Mouse (Mus musculus): Measurements from ENCODE around the gene Rpl19.

The Rpl19 gene

DNA sequence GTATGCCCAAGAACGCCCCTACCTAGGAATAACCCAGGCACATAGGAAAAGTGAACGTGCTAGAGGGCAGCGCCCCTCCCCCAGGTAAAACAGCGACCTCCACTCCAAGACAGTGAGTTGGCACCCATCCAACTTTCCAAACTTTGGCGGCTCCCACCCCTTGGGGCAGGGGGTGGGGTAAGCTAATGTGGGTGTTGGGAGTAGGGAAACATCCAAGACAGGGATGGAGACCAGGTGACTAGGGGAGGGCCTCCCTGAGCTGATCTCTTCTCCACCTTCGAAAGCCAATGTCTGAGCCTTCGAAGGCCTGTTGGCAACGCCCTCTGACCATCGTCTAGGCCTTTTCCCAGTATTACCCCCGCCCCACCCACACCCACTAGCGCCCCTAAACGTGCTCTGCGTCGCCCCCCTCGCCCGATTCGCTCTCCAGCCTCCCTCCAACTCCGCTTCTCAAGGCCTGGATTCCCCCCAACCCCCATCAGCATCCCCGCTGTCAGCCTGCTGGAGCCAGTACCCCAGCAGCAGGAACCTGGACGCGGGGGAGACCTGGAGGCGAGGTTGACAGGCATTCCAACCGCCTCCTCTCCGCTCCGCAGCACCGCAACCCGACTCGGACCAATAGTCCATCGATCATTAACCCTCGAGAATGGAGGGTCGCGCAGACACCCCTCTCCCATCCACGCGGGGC lies 4.8 kb upstream of the Rpl19 start:
- DNase-seq (ENCODE audit: low read depth in 2 of 2, low spot score in 2 of 2): no peak

DNA sequence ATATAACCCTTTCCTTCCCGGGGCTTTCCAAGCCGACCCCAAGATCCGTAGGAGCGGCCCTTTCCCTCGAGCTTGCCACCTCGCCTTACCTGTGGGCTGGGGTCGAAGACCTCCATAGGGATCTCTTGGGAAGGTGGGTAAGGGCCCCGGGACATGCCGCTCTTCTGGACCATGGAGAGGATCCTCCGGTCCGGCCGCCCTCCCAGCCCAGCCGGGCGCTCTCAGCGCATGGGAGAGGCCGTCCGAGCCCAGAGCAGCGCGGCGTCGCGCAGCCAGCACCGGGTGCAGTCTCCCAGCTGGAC lies 4.3 kb upstream of the Rpl19 start:
- no peak for DNase-seq (ENCODE audit: low read depth in 2 of 2, low spot score in 2 of 2)

DNA sequence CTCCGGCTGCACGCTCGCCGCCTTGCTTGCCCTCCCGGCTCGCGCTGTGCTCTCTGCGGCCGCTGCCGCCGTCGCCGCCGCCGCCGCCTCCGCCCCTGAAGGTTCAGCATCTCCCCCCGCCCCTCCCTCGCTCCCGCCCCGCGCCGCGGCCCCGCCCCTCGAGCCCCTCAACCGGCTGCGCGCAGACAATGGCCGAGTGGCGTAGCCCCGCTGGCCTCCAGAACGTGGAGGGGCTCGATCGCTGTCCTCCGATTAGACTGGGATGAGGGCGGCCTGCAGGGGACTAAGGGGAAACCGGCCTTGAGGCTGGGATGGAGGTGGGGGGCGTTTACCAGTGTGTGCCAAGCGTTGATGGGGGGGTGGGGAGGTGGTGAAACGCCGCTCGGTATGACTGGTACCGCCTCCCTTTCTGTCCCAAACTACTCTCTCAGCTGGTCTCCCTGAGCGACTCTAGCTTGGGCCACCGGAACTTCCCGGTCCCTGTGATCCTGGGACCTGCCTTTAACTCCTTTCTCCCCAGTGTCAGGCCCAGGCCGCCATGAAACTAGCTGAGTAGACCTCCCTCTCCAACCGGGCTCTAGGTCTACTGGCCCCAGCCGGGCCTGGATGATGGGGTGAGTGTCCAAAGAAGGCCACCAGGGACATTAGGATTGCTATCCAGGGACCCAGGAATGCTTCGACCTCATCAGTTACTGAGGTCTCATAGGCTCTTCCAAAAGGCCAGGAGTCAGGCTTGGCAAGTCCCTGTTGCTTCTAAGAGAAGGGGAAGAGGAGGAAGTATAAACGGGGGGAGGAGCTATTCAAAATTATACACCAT lies 3.7 kb upstream of the Rpl19 start, which contains the start of gene Cacnb1:
Cacnb1 (minus strand) TSS at position 480 of the 817 bp plus-strand sequence.
- no peak for DNase-seq (ENCODE audit: low read depth in 2 of 2, low spot score in 2 of 2)

DNA sequence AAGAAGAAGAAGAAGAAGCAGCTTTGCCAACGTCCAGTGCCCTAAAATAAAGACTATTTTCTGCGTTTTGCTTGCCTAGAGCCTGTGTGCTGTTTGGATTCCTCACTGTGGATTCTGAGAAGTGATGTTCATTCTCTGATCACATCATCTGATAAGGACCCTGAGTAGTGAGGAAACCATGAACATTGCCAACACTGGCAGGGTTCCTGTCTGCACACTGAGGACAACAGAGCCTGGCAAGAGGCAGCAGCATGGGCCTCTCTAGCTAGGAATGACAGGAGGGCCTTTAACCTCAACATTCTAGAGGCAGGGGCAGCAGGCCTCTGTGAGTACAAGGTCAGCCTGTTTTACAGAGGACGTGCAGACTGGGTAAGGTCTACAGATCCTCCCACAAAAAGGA lies 2.0 kb upstream of the Rpl19 start:
- no peak for DNase-seq (ENCODE audit: low read depth in 2 of 2, low spot score in 2 of 2)

DNA sequence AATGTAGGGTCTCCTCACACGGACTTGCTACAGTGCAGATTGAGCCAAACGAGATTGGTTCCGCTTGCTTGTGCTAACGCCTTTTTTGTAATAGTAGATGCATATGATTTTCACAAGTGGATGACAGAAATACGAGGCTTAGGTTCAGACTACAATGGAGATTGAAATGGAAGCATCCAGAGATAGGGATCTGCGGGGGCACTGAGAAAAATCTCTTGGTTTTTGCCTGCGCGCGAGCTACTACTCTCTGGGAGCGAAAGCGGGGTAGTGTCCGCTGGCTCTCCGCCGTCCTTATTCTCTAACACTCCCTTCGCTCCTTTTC lies 301 bp upstream of the Rpl19 start:
- DNase-seq (ENCODE audit: low read depth in 2 of 2, low spot score in 2 of 2): no peak

DNA sequence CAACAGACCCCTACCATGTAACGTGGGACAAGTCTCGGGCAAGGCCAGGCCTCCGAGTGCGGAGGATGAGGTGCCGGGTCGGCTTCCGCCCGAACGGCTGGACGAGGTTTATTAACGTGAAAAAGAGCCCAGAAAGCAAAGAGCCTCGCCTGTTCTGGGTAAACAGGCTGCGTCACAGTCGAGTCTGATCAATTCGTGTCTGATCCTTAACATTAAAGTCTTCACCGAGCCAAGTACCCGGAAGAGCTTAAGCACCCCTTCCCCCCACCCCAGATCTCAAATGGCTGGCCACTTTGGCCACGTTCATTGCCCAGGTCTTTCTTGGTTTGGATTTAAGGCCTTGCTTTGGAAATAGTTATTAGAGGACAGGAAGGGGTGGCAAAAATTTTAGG lies 783 bp downstream of the Rpl19 start:
- DNase-seq (ENCODE audit: low read depth in 2 of 2, low spot score in 2 of 2): peak in 1 of 2 experiments; percentile 32

DNA sequence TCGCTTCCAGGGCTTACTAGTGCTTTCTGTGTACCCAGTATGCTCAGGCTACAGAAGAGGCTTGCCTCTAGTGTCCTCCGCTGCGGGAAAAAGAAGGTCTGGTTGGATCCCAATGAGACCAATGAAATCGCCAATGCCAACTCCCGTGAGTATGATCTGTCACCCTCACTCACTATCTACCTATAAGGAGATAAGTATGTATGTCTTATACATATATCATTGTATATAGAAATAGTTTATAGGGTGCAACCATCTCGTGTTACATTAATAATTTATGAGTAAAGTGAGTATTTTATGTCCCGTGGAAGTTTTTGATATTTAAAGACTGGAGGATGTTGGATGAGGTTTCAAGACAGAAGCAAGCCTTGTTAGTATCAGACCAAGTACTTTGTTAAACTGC lies 1.3 kb downstream of the Rpl19 start:
- no peak for DNase-seq (ENCODE audit: low read depth in 2 of 2, low spot score in 2 of 2)

DNA sequence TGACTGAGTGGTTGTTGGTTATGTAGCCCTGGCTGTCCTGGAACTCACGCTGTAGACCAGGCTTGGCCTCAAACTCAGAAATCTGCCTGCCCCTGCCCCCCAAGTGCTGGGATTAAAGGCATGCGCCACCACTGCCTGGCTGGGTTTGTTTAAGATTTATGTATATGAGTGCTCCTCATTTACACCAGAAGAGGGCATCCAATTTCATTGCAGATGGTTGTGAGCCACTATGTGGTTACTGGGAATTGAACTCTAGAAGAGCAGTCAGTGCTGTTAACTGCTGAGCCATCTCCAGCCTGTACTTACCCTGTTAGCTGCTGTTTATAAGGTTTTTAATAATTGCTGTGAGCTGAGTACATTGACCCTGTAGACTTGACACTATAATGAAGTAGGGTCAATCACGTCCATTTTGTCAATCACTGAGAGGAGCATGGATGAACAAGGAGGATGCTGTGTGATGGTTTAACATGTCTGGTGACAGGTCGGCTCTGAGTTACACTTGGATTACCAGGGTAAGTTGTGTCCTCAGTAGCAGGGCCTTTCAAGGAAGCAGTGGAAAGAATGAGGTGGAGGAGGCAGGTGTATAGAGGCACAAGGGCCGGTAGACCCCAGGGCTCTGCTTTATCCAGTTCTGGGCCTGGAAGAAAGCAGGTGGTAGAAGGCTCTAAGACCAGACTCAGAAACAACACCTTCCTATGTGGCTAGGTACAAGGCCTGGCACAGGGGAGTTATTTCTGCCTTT lies 4.4 kb downstream of the Rpl19 start:
- DNase-seq (ENCODE audit: low read depth in 2 of 2, low spot score in 2 of 2): no peak

DNA sequence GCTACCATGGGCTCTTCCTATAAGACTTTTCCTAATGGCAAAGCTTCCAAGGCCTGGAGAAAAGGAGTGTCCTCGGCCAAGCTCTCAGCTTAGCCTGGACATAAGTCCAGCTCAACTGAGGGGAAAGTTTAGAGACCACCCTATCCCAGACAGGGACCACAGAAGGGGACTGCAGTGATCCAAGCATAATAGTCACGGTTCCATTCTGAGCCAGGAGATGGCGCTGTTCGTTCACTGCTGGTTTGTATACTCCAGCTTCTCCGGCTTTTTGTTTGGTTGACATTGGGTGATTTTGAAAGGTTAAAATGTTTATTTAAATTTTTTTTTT lies 4.9 kb downstream of the Rpl19 start:
- peak; percentile 68 to 80 for DNase-seq (ENCODE audit: low read depth in 2 of 2, low spot score in 2 of 2)

DNA sequence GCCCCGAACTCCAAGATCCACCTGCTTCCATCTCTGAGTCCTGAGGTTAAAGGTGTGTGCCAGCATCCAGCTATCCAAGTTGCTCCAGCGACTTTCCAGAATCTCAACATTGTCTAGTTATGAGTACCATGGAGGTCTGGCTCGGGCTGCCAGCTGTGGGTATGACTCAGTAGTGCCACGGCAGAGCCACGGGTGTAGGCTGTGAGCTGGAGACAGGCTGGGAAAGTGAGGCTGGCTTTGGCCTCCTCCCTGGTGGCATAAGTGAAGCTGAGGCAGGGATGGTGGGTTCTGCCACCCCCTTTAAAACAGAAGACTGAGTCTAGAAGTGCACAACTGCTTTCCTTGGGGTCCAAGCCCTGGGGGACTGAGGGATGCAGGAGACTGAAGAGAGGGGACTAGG lies 7.6 kb downstream of the Rpl19 start:
- no peak for DNase-seq (ENCODE audit: low read depth in 2 of 2, low spot score in 2 of 2)

DNA sequence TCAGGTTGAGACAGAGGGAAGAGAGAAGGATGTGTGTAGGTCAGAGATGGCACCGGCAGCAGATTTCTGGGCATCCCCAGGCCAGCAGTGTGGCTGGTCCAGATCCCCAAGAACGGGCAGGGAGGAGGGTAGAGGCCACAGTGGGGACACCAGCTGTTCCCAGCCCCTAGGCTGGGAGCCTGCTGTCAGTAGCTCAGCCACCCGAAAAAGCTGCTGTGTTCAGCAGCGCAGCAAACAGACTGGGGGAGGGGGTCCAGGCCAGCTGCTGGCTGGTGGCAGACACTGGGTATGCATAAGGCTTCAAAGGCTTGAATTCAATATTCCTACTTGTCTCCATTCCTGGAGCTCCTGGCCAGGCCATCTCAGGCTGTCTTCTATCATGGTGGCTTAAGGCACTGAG lies 8.3 kb downstream of the Rpl19 start:
- DNase-seq (ENCODE audit: low read depth in 2 of 2, low spot score in 2 of 2): no peak

DNA sequence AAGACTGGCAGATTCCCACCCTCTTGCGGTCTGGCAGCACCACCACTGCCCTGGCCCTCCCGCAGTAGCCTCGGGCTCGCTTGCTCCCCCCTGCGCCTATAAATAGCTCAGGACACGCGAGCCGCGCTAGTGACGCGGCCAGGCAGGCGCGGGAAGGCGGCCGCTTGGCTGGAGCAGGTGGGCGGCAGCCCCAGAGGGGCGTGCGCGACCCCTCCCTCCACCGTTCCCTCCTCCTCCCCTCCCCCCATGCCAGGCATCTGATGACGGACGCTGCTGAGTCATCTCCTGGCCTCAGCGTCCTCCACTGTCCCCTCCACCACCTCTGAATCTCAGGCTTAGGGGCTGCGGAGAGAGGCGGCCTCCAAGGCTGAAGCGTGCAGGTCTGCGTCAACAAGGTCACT lies 9.5 kb downstream of the Rpl19 start:
- no peak for DNase-seq (ENCODE audit: low read depth in 2 of 2, low spot score in 2 of 2)

DNA sequence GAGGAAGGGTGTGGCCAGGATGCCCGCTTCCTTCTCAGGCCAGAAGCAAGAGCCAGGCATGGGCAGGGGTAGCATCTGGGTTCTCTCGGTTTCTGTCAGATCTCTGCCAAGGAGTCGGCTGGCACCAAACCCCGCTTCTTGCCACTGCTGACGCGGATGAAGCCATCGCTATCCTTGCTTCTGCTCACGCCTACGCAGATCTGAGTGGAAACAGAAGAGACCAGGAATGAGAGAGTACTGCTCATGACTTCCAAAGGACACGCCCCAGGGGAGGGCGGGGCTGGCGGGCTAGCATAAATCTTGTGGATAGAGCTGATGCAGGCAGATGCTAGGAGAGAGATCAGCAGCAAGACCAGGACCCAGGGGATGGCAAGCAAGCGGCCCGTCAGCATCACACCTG lies 11.4 kb downstream of the Rpl19 start:
- DNase-seq (ENCODE audit: low read depth in 2 of 2, low spot score in 2 of 2): no peak

DNA sequence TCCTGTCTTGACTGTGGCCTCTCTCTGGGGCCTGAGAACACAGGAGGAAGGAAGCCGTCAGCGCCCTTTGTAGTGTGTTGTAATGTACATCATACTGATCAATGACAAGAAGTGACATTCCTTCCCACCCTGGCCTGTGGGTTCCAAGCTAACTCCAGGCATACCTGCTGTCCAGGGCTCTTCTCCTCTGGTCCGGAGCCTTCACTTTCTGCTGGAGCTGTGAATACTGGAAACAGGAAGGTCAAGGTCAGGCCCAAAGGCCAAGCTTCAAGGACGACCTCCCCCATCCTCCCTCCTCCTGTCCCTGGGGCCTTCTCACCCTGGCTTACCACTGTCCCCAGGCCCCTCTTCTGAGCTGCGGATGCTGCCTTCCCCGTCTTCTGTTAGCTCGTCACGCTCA lies 14.5 kb downstream of the Rpl19 start:
- DNase-seq (ENCODE audit: low read depth in 2 of 2, low spot score in 2 of 2): no peak

DNA sequence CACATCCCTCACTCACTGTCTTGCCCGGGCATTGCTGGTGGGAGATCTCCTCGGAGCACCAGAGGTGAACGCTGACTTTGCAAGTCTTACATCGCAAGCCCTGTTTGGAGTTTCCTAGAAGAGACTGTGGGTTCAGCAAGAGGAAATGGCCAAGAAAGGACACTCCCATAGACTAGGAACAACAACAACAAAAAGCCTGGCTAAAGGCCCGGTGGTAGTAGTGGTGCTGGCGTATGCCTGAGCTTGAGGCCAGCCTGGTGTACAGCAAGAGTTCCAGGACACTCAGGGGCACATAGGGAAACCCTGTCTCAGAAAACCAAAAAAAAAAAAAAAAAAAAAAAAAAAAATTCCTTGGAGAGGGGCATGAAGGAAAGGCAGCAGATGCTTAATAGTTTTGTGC lies 16.2 kb downstream of the Rpl19 start:
- no peak for DNase-seq (ENCODE audit: low read depth in 2 of 2, low spot score in 2 of 2)

DNA sequence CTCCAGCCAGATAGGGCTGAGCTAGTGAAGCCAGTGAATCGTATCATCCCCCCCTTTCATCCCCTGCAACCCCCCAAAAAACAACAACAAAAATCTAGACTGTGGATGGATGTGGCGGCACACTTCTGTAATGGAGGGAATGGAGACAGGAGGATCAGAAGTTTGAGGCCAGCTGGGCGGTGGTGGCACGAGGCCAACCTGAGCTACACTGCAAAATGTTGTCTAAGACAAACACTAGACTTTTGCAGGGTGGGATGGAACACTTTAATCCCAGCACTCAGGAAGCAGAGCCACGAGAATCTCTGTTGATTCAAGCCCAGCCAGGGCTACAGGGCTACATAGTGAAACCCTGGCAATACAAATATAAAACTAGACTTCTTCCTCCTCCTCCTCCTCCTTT lies 17.6 kb downstream of the Rpl19 start:
- DNase-seq (ENCODE audit: low read depth in 2 of 2, low spot score in 2 of 2): no peak

DNA sequence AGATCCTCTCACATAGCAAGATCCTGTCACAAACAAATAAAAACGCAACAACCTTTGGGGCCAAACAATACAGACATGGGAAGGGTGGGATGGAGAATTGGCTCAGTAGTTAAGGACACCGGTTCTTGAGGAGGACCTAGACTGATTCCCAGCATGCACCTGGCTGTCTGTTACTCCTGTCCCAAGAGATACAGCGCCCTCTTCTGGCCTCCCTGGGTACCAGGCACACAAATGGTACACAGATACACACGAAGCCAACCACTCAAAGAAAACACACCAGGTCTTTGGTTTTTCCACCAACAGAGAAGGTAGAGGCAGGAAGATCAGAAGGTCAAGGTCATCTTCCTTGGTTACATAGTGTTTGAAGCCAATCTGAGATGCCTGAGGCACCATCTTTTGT lies 19.1 kb downstream of the Rpl19 start:
- no peak for DNase-seq (ENCODE audit: low read depth in 2 of 2, low spot score in 2 of 2)

DNA sequence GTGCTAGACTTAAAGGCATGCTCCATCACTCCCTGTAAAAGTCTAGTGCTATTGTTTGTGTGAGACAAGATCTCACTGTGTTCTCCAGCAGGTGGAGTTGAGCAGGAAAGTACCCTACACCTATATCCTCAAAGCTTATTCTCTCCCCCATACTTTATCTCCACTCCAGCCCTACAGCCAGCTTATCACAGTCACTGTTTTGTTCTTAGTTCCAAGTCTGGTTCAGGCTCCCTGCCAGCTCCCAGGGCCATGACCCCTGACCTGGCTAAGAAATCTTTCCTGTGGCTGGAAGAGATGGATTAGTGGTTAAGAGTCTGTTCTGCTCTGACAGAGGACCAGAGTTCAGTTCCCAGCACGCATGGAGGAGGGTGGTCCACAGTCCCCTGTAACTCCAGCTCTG lies 20.0 kb downstream of the Rpl19 start:
- no peak for DNase-seq (ENCODE audit: low read depth in 2 of 2, low spot score in 2 of 2)

DNA sequence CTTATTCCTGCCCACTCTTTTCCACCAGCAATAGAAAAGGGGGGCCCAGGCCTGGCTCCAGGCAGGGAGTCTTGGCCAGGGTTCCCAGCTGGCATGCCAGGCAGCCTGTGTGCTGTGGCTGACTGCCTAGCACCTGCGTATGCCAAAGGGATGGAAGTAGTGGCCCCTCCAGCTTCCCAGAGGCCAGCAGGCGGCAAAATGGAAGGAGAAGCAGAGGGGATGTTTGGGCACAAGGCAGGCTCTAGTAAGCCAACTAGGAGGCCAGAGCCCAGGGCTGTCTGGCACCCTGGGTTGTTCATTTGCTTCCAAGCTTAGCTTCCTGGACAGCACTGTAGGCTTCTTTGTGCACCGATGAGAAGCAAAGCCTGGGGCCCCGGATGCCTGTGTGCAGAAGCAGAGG lies 21.2 kb downstream of the Rpl19 start:
- DNase-seq (ENCODE audit: low read depth in 2 of 2, low spot score in 2 of 2): no peak

DNA sequence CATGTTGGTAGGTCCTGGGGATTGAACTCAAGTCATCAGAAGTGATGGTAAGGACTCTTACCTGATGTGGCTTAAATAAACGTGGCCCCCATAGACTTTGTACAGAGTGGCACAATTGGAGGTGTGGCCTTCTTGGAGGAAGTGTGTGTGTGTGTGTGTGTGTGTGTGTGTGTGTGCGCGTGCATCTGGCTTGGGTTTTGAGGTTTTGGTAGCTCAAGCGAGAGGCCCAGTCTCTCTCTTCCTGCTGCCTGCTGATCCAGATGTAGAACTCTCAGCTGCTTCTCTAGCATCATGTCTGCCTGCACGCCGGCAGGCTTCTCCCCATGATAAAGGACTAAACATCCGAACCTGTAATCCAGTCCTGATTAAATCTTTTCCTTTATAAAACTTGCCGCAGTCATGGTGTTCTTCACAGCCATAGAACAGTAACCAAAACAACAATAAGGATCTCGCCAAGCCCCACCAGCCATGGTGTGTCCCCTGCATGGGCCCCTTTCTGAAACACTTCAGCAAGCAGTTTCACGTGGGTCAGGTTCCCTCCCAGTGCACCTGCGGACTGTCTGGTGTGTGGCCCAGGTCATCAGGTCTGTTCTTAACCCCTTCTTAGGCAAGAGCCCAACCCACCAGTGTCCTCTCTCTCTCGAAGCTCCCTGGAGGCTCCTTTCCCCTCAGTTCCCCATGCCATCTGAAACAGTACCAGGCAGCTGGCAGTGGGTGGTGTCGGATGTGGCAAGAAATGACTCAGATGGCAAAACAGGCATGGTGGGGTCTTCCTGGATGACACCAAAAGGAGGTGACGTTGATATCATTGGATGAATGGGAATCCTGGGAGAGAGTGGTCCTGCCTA lies 23.4 kb downstream of the Rpl19 start:
- peak; percentile 32 to 41 for DNase-seq (ENCODE audit: low read depth in 2 of 2, low spot score in 2 of 2)

DNA sequence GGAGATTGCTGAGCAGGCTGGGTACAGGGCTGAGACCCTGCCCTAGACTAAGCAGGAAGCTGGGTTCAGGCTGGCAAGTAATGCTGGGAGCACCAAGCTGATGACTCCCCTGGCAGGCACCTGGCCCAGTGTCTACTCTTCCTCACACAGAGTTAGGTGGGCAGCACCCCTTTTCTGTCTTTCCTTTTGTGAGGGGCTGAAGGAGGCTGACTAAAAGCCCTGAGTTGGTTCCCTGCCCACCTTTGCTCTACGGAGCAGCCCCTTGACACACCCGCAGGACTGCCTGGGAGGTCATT lies 24.0 kb downstream of the Rpl19 start:
- DNase-seq (ENCODE audit: low read depth in 2 of 2, low spot score in 2 of 2): no peak

DNA sequence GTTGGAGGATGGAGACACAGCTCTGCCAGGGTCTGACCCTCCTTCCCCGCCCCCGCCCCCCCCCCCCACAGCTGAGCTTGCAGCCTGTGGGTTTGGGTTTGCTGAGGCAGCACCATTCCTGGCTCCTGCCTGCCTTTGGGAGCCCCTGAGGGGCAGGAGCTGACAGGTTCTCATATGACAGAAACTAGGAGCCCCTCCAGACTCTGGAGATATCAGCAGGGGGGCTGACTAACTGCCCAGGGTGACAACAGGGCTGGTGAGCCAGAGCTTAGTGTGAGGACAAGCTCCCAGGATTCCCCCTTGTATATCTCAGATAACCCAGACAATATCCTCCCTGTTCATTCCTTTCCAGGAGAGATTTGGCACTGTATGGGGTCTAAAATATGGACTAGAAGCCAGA lies 24.4 kb downstream of the Rpl19 start:
- DNase-seq (ENCODE audit: low read depth in 2 of 2, low spot score in 2 of 2): no peak
